Mouse (Mus musculus): ENCODE measurements around the gene Ilf3.

Gene Ilf3

DNA sequence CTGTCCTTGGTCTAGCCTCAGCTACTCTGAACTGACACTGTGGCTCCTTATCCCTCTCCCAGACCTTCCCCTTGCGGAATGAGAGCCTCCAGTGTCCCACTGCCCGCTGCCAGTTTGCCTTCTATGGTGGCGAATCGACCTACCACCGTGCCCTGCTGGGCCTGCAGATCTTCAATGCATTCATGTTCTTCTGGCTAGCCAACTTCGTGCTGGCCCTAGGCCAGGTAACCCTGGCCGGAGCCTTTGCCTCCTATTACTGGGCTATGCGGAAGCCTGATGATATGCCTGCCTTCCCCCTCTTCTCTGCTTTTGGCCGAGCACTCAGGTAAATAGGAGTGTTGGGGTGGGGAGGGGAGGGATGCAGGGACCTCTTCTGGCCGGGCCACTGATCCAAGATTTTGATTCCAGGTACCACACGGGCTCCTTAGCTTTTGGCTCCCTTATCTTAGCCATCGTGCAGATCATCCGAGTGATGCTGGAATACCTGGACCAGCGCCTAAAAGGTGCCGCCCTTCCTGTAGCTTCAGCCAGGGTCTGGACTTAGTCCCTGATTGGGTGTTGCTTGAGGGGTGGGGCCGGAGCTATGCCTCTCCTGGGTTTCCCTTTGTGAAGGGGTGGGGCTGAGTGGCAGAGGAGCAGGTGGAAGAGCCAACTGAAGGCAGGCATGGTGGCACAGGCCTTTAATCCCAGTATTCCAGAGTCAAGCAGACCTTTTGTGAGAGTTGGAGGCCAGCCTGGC, 20.9 kb upstream of the Ilf3 start:
- no peak for DNase-seq

- no peak for DNase-seq
These were observed 19.5 kb upstream of the Ilf3 start for GRCm38 (mm10) chr9:21348152-21348551.

GRCm38 (mm10) chr9:21351178-21351577, 16.5 kb upstream of the Ilf3 start:
- DNase-seq: no peak

- no peak for DNase-seq
These were observed 15.8 kb upstream of the Ilf3 start for GRCm38 (mm10) chr9:21351702-21352377.

GRCm38 (mm10) chr9:21352463-21353372, 15.0 kb upstream of the Ilf3 start:
- DNase-seq: peak; percentile 14

- no peak for DNase-seq
These were observed 14.3 kb upstream of the Ilf3 start for GRCm38 (mm10) chr9:21353373-21353686.

DNA sequence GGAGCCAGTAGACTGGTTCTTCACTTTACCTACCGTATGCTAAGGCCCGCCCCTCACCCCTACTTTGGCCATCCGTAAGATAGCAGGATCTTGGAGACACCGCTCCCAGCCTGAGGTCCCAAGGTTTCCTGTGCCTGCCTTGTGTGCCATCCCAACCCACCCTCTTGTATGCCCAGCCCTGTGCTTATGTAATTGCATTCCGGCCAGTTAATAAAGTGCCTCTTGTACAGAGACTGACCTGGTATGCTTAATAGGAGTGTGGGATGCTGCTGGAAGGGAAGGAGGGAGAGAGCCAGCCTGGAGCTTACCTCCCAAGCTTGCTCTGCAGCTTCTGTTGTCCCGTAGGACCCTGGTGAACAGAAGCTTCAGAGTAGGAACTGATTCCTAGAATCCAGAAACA, 12.9 kb upstream of the Ilf3 start:
- no peak for DNase-seq

DNA sequence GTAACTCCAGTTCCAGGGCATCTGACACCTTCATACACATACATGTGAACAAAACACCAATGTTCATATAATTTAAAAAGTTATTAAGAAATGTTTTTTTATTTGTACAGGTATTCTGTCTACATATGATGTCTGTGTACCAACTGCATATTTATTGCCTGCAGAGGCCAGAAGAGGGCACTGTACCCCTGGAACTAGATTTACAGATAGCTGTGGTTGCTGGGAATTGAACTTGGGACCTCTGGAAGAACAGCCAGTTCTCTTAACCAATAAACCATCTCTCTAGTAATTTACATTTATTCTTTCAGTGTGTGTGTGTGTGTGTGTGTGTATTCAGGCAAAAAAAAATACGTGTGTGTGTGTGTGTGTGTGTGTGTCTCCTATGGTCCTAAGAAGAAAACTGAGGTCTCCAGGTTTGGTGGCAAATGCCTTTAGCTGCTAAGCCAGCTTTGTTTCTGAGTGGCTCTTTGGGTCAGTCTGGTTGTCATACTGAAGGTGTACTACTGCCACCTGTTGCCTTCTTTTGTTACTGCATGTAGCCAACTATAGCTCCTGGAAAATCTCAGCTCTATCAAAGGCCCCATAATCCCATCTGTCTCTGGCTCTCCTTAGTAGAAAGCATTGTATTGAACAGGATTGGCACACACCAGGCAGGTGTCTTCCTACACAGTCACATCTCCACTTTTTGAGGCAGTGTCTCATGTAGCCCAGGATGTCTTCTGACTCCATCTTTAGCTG, 10.5 kb upstream of the Ilf3 start:
- DNase-seq: peak; percentile 83

- peak; percentile 84 for DNase-seq
These were observed 990 bp upstream of the Ilf3 start for GRCm38 (mm10) chr9:21366541-21367220.

DNA sequence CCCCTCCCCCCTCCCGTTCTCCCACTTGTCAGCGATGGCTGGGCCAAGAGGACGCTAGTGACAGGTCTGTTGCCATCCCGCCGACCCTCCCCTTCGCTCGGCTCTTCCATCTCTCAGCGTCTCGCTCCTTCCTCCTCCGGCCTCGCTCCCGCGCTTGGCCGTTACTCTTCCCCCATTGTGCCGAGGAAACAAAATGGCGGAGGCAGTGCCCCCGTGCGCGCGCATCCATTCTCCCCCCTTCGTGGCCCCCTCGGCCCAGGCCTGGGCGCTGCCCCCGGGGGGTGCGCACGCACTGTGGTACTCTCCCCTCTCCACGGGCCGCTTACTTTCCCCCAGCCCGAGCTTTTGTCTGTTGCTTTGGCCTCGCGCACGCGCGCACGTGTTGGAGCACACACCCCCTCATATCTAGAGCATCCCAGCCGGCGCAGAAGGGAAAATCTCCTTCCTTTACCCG, 487 bp downstream of the Ilf3 start:
- DNase-seq: peak; percentile 55

- no peak for DNase-seq
These were observed 1.4 kb downstream of the Ilf3 start for GRCm38 (mm10) chr9:21369080-21369479.

- DNase-seq: no peak
These were observed 3.2 kb downstream of the Ilf3 start for GRCm38 (mm10) chr9:21370876-21371275.

DNA sequence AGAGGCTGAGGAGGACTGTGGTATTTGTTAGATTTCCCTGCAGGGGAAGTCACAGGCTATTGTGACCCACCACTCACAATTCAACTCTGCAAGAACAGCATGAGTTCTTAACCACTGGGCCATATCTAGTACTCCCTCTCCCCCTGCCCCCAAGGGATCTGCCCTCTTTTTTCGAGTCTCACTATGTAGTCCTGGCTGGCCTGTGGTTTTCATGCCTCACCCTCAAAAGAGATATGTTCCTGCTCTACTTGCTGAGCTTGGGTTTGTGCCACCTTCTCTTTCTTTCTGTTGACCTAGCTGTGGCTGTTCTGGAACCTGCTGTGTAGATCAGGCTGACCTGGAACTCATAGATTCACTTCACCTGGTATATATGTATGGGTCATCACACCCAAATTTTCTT, 4.8 kb downstream of the Ilf3 start:
- DNase-seq: no peak

- no peak for DNase-seq
These were observed 11.5 kb downstream of the Ilf3 start for GRCm38 (mm10) chr9:21379195-21379594.

DNA sequence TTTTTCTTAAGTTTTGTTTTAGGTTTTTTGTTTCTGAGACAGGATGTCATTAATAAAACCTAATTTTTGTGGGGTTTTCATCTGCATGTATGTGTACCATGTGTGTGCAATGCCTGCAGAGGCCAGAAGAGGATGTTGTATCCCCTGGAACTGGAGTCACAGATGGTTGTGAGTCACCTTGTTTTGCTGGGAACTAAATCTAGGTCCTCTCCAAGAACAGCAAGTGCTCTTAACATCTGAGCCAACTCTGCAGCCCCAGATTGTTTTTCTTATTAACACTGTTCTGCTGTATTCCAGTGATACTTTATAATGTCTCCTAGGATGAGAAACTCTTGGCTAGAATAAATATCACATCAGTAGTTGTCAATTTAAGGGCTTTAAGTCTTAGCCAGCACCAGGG, 13.2 kb downstream of the Ilf3 start:
- no peak for DNase-seq

DNA sequence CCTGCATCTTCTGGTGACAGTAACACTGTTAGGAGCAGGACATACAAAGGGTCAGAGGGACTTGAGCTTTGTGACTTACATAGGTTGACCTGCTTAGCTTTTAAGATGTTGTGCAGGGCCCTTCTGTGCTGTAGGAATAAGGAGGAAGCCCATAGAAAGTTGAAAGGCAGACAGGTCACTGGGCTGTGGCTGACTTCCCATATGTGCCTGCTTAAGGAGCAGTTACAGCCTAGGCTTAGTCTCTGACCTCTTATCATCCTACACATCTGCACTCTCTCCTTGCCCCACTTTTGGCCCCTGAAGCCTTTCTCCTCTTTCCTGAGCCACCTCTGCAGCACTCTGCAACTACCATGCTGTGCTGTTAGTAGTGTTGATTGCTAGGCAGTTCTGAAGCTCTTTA, 16.3 kb downstream of the Ilf3 start:
- DNase-seq: no peak

DNA sequence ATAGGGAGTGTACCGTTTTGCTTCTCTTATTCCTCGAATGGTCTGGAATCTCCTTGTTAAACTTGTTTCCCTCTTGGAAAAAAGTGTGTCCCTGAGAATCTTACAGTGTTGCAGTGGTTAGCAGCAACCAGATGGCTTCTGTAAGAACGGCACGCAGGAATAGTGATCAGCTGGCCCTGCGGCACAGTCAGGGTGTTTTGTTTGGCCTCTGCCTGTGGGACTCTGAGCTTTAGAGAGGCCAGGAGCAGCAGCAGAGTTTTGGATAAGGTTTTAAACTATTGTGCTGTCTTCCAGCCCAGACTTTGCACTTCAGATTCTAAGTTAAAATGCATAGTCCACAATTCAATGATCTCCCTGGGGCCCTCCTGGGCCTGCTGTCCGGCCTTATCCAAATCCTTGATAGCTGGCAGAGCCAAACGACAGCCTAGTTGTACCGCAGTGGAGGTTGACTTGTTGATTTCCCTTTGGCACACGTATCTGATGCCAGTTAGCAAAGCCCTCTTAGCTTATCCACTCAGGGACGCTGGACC, 25.0 kb downstream of the Ilf3 start:
- peak; percentile 57 for DNase-seq

- DNase-seq: no peak
These were observed 28.0 kb downstream of the Ilf3 start for GRCm38 (mm10) chr9:21395692-21396091.

DNA sequence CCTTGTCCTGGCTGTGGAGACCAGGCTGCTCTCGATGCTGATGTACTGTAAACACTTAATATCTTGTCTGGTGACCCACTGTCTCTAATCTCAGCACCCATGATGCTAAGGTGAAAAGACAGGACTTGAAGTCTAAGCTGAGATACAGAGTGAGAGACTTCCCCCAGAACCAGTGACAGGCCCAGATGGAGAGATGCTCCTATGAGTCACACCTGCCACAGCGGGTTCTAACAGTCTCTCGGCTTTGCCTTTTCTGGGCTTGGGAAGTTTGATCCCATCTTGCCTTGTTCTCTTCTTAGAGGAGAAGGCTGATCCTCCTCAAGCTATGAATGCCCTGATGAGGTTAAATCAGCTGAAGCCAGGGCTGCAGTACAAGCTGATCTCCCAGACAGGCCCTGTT, 29.5 kb downstream of the Ilf3 start:
- no peak for DNase-seq

DNA sequence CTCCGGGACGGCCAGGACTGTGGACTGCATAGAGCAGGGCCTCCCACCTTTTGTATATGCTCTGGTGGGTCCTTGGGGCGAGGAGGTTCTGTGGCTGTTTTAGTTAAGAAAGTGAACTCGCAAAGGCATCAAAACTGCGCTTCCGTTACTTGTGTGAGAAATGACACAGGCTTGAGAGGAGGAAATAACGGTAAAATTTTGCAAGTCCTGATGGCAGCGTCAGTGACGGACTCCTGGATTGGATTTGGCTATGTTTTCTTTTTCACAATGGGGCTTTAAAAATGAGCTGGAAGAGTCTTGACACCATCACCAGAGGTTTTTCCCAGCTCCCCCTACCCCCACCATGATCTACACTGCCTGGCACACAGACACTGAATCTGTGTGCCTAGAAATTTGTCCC, 33.4 kb downstream of the Ilf3 start:
- DNase-seq: no peak

- DNase-seq: no peak
These were observed 35.1 kb downstream of the Ilf3 start for GRCm38 (mm10) chr9:21402764-21403253.

- DNase-seq: no peak
These were observed 36.1 kb downstream of the Ilf3 start for GRCm38 (mm10) chr9:21403745-21404144.
